Mouse (Mus musculus) layer of hippocampus, postnatal 25 days (tissue): ENCODE data around the gene Rln1. TPM values are rescaled to one million over a fixed set of nuclear protein-coding genes. Genes with fewer than 3 reads are reported as not detected.

Source experiments
- DNase-seq, 2 experiments: peaks; one replicate each; pipeline ENCODE4 v3.0.0; 2022; ENCODE audit warnings: mixed read lengths in 2 of 2, low spot score in 1 of 2; ENCODE audit errors: extremely low spot score in 1 of 2
- total RNA-seq, 2 experiments: library from RNA; stranded (reverse); gene quantifications; 2 replicates each; pipeline ENCODE4 v1.2.3; 2021

The Rln1 gene
- total RNA-seq, 2 experiments from 2014 or later, result 1.8 to 2.3 TPM

DNA sequence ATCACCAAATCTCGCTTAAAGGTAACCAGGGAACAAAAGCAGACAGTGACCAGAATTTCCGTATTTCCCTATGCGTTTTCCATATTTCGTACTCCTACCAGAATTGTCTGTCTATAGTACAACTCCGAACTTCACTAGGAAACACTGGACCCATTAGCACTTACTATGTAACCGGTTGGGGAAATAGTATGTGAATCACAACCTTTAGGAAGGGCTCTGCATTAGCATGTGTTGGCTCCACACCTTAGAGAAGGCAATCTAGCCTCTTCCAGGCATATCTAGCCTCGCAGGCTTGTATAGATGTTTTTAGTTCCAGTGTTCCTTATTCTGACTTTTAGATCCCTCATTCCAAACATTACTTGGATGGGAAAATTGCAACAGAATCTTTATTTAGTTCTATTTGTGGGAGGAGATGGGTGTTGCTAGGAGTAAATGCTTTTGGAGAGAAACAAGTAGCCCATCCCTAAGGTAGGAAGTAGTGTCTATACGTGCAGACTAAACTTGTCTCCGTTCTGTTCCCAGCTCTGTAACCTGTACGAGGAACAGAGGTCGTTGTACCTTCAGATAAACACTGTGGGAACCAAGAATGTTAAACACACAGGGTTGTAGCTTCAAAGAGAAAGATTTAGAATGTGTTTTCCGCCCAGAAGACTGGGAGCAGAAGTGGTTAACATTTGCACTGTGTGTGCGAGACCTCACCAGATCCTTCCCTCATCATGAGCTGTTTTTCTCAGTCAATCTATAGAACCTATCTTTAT is 27.9 kb upstream of the Rln1 start:
- DNase-seq, result no peak

DNA sequence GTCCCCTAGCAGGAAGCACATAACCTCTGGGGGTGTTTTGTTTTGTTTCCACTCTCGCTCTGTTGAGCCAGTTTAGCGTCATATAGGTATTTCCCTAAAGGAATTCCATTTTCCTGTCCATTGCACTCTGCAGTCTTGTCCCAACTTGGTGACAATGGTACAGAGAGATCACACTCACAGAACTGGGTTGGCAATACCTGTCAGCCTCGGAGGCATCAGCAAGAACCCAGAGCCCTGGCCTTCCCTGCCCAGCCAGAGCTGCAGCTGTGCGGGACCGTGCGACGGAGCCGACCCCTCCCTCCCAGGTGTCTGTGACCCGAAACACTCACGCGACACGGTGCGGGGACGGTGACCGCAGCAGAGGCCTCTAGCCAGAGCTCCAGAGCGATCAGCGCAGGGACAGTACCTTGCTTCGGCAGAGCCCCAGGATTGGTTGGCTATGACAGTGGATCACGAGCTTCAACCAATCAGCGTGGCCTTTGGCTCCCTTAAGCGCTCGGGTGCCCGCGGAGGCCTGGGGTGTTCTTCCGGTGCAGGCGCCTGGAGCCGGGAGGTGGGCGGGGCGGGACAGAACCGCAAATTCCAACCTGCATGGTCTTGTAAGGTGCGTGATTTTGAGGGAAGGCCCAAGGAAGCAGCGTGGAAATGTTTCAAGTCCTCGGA is 27.1 kb upstream of the Rln1 start:
- DNase-seq, result peak; percentile 73 to 79

- no peak for DNase-seq
Observed at GRCm38 (mm10) chr19:29360251-29360650, 25.8 kb upstream of the Rln1 start.

- no peak for DNase-seq
Observed at GRCm38 (mm10) chr19:29356281-29356680, 21.8 kb upstream of the Rln1 start.

DNA sequence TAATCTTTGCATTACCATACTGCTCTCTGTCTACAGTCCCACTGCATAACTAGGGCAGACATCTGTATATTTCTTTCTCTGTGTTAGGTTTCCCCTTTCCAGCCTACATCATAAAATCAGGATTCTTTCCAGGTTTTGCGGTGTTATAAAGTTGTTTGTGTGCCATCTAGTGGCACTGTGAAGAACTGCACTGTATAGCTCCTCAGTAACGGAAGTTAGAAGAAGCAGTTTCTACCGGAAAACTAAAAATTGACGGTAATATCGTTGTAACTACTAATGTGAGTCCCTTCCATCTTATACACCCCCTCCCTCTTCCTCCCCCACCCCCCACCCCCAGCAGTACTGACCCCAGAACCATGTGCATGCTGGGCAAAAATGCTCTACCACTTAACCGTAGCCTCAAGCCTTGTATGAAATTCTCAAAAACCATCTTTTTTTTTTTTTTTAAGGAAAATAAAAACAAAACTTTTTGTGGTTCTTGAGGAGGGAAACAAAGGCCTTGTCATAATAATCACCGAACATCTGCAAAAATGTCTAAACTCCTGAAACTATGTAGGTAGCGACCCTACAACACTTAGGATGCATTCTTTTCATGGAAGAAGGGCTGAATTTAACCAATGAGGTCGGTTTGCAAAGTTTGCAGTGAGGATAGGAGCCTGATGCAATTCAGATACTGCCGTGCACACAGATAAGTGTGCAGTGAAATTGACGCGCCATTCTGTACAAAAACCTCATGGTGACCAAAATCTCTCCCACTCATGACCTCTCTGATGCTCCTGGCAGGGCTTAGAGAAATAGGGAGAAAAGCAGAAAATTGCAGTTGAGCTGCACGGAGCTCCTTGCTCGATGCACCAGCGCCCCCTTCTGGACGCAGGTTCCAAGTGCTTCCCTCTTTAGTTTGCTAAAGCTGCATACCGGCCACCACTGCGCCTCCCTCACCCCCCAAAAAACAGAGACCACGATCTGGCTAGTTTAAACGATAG is 20.7 kb upstream of the Rln1 start:
- peak; percentile 80 to 97 for DNase-seq

- DNase-seq, result no peak
Observed at GRCm38 (mm10) chr19:29350991-29351390, 16.5 kb upstream of the Rln1 start.

- DNase-seq, result no peak
Observed at GRCm38 (mm10) chr19:29345636-29346035, 11.2 kb upstream of the Rln1 start.

- no peak for DNase-seq
Observed at GRCm38 (mm10) chr19:29344868-29345267, 10.4 kb upstream of the Rln1 start.

- DNase-seq, result no peak
Observed at GRCm38 (mm10) chr19:29342281-29342680, 7.8 kb upstream of the Rln1 start.

DNA sequence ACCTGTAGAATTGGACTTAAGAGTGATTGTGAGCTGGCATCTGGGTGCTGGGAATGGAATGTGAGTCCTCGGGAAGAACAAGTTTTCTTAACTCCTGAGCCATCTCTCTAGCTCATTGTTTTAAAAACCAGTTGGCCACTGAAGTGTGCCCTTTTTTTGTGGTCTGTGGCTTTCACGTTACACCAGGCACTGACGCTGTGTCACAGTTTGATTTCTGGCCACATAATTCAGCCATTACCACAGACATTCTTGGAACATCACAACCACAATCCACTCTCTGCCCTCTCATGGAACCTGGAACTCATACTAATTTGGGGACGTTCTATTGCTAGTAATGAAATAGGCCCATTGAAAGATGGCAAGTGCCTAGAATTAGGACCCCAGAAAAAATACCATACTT is 6.6 kb upstream of the Rln1 start:
- no peak for DNase-seq

DNA sequence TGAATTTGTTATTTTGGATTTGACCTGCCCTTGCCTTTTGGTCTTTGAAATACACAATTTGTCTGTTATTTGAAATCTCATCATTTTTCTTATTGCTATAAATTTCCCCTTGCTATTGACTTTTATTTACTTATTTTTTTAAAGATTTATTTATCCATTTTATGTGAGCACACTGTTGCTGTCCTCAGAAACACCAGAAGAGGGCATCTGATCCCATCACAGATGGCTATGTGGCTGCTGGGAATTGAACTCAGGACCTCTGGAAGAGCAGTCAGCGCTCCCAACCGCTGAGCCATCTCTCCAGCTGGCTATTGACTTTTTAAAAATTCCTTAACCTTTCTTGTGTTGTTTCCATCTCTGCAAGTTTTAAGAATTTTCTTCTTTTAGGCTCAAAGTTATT is 2.2 kb upstream of the Rln1 start:
- no peak for DNase-seq

DNA sequence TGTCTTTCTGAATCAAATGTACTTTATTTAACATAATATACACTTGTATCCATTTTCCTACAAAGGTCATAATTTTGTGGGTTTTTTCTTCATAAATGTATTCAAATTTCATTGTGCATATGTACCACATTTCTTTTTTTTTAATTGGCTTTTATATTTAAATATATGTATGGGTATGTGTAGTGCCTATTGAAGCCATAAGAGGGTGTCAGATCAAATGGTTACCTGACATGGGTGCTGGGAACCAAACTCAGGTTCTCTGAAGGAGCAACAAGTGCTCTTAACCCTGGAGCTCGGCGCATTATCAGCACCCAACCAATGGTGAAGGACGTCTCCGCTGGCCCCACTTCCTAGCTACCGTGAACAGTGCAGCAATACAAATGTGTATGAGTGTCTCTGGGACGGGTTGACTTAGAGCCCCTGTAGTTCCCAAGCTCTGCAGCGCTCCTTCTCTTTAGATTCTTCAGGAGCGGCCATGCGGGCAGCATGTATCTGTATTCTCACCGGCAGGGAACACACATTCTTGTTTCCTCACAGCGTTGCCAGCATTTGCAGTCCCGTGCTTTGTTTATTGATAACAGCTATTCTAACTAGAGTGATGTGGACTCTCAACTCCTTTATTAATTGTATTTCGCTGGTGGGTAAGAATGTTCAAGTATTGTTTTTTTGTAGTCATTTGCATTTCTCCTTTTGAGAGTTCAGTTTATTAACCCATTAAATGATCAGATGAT is 7.5 kb downstream of the Rln1 start:
- DNase-seq, result no peak

DNA sequence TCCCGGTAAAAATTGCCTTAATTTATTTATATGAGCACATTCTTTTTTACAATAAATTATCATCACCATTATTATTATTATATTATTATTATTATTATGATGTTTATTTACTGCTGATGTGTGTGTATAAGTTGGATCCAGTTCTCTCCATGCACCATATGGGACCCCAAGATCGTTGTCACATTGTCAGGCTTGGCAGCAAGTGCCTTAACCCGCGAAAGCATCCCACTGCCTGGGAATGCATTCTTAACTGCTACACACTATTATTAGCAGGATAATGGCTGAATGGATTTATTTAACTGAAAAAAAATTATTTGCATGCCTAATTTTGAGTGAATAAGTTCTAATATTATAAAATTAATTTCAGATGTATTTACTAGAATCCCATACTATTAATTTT is 8.1 kb downstream of the Rln1 start:
- no peak for DNase-seq

DNA sequence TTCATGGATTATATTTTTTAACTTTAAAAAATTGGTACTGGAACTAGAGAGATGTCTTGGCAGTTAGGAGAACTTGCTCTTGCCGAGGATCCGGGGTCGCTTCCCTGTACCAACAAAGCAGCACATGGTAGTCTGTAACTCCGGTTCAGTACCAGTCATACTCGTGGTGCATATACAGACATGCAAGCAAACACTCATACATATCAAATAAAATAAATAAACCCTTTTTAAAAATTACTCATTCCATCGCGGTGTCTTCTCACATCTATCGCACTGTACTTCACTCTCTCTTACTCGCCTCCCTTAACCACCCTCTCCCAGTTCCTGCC is 8.7 kb downstream of the Rln1 start:
- DNase-seq, result no peak

DNA sequence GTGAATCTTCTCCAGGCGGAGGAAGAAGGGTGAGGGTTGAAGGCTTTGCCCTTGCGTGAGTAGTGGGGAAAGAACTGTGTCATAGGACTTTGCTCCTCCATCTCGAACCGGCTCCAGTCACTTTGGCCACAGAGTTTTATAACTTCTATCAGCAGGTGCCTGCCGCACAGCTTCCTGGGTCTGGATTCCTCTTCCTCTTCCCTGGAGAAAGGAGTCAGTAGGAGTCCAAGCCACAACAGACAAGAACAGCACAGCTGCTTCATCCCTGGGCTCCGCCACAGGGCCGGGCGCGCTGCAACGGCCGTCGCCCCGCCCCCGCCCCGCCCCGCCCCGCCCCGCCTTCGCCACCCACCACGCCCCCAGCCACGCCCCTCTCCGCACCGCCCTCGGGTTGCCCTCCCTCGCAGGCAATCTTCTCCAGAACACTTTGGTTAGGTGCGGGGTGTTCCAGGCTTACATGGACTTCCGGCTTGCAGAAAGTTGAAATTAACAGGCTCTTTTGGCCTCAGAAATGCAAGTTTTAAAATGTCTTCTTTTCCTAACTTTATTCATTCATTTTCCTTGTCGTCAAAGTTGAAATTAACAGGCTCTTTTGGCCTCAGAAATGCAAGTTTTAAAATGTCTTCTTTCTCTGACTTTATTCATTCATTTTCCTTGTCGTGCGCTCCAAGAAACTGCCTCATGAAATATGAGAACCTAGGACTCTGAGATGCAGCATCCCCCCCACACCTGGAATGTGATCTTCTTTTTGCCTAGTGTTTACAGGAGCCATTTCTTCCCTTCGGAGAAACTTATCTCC is 9.2 kb downstream of the Rln1 start, which contains the start of gene Insl6:
Gene Insl6 (minus strand): TSS at position 304 of the 799 bp plus-strand sequence.
- peak; percentile 13 to 50 for DNase-seq

DNA sequence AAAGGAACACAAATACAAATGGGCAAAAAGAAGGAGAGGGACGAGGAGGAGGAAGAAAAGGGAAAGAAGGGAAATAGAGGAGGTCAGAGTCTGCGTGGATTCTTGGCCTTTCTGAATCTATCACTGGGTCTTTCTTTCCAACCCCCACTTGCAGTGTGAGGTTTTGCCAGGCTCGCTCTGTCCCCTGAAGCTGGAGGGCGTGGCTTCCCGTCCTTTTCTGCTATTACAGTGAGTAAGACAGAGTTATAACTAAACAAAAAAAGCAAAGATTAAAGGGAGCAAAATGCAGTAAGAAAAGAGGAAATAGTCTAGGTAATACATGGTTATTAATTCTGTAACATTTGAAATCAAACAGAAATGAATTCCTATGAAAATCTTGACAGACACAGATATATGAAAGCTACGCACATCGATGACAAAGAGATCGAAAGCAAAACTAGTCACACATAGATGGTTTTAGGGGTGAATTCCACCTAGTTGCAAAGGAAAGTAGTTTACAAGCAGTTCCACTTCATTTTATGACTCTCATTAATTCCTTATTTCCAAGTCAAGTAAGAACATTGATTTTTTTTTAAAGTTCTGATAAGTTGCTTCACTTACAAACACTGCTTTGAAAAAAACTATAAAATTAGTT is 10.9 kb downstream of the Rln1 start:
- no peak for DNase-seq

DNA sequence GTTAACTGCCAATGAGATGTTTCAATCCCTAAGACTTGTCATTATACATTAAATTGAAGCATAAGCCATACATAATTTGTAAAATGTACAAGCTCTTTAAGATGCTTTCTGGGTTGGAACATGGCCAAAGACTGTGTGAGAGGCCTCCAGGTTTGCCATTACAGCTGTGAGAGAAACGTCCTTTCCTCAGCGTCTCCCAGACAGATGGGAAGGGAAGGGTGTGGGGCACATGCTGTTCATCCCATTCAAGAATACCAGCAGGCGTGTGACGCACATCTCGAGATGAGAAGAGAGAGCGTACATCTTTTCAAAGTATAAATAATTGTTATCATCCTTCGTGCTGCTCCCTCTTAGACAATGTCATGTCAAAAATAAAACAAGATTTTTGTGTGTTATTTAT is 21.8 kb downstream of the Rln1 start:
- no peak for DNase-seq

DNA sequence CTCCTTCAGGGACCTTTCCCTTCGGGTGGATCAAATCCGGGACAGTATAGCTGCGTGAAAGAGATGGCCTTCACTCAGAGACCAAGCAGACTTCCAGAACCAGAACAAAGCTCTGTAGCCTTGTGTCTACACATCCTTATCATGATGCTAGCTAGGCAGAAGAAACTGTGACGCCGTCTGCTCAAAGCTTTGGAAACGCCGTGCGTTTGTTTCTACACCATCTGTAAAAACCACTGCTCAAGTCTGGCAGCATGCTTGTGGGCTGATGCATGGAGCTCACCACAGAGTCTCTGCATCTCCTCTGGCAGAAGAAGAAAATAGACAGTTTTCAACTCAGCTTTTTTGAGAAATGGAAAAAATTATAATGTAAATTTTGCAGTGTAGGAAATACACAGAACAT is 22.7 kb downstream of the Rln1 start:
- DNase-seq, result no peak

DNA sequence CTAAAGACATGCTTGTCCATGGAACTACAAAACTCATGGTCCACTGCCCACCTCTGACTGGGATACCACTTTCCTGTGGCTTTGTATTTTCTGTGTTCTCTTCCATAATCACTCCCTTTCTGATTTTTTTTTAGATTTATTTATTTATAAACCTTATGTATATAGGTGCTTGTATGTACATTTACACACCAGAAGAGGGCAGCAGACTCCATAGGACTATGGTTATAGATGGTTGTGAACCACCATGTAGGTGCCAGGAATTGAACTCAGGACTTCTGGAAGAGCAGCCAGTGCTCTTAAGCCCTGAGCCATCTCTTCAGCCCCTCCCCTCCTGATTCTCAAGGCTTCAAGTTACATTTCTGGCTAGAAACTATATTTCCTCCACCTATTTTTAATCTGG is 25.6 kb downstream of the Rln1 start:
- DNase-seq, result no peak
